Mouse (Mus musculus): ENCODE data around the gene Ints14. TPM values are rescaled to one million over a fixed set of nuclear protein-coding genes. Genes with fewer than 3 reads are reported as not detected.

Ints14 gene
- polyA plus RNA-seq, 1 experiment from 2014 or later = 47.1 TPM

GRCm38 (mm10) chr9:64931751-64932610, 28.7 kb upstream of the Ints14 start:
- H3K36me3 ChIP-seq (ENCODE audit: control insufficient read depth, insufficient read depth, low read length) = no peaks in the 10 kb centered on the region
- H3K27ac ChIP-seq (replicated peaks; ENCODE audit: low read depth, low read length) = no peak overlapping the region
- no peaks in the 10 kb centered on the region for H3K9me3 ChIP-seq (ENCODE audit: control insufficient read depth, low read length)
- no peak overlapping the region for H3K9ac ChIP-seq (replicated peaks; ENCODE audit: low read length)
- no peak overlapping the region for H3K4me3 ChIP-seq (replicated peaks; ENCODE audit: low read depth, low read length)
- no peak overlapping the region for H3K4me2 ChIP-seq (ENCODE audit: low read length)
- ATAC-seq (ENCODE audit: low FRiP score, low TSS enrichment) (no peak), DNase-seq (no peak)
- no peaks in the 10 kb centered on the region for H3K27me3 ChIP-seq (ENCODE audit: control insufficient read depth, insufficient read depth, low read length)
- WGBS = 81% methylated on average over 7 of the region's 7 CpGs
- no peaks in the 10 kb centered on the region for H3K4me1 ChIP-seq (ENCODE audit: control insufficient read depth, insufficient read depth, low read length)

- H3K9me3 ChIP-seq (ENCODE audit: control insufficient read depth, low read length) = no peaks in the 10 kb centered on the region
- no peaks in the 10 kb centered on the region for H3K27me3 ChIP-seq (ENCODE audit: control insufficient read depth, insufficient read depth, low read length)
- H3K27ac ChIP-seq (replicated peaks; ENCODE audit: low read depth, low read length) = 0 out of 2 replicates have a peak overlapping the region, but pooled peaks have one; percentile 32
- H3K4me3 ChIP-seq (replicated peaks; ENCODE audit: low read depth, low read length) = no peak overlapping the region
- ATAC-seq (ENCODE audit: low FRiP score, low TSS enrichment) (no peak), DNase-seq (peak; percentile 57)
- no peaks in the 10 kb centered on the region for H3K4me1 ChIP-seq (ENCODE audit: control insufficient read depth, insufficient read depth, low read length)
- no peaks in the 10 kb centered on the region for H3K36me3 ChIP-seq (ENCODE audit: control insufficient read depth, insufficient read depth, low read length)
- H3K4me2 ChIP-seq (ENCODE audit: low read length) = peak overlapping the region; percentile 3; the same call in 1 of the 2 replicates
- H3K9ac ChIP-seq (replicated peaks; ENCODE audit: low read length) = no peak overlapping the region
- WGBS = 58% methylated on average over 15 of the region's 15 CpGs
Measured at GRCm38 (mm10) chr9:64934015-64934754, 26.5 kb upstream of the Ints14 start.

- Histone ChIP-seq H3K4me2 (ENCODE audit: low read length) (no peak overlapping the region), H3K4me1 (ENCODE audit: control insufficient read depth, insufficient read depth, low read length) (no peaks in the 10 kb centered on the region), H3K9ac (replicated peaks; ENCODE audit: low read length) (no peak overlapping the region), H3K27ac (replicated peaks; ENCODE audit: low read depth, low read length) (no peak overlapping the region), H3K27me3 (ENCODE audit: control insufficient read depth, insufficient read depth, low read length) (no peaks in the 10 kb centered on the region), H3K4me3 (replicated peaks; ENCODE audit: low read depth, low read length) (no peak overlapping the region), H3K9me3 (ENCODE audit: control insufficient read depth, low read length) (no peaks in the 10 kb centered on the region), H3K36me3 (ENCODE audit: control insufficient read depth, insufficient read depth, low read length) (no peaks in the 10 kb centered on the region)
- WGBS = 3% methylated on average over 6 of the region's 6 CpGs
- DNase-seq (peak; percentile 77), ATAC-seq (ENCODE audit: low FRiP score, low TSS enrichment) (no peak)
Measured at GRCm38 (mm10) chr9:64936508-64936907, 24.2 kb upstream of the Ints14 start.

GRCm38 (mm10) chr9:64937491-64937890, 23.2 kb upstream of the Ints14 start:
- Histone ChIP-seq H3K4me3 (replicated peaks; ENCODE audit: low read depth, low read length) (no peak overlapping the region), H3K9ac (replicated peaks; ENCODE audit: low read length) (no peak overlapping the region), H3K27me3 (ENCODE audit: control insufficient read depth, insufficient read depth, low read length) (no peaks in the 10 kb centered on the region), H3K4me1 (ENCODE audit: control insufficient read depth, insufficient read depth, low read length) (no peaks in the 10 kb centered on the region), H3K9me3 (ENCODE audit: control insufficient read depth, low read length) (no peaks in the 10 kb centered on the region), H3K27ac (replicated peaks; ENCODE audit: low read depth, low read length) (no peak overlapping the region), H3K4me2 (ENCODE audit: low read length) (no peak overlapping the region), H3K36me3 (ENCODE audit: control insufficient read depth, insufficient read depth, low read length) (no peaks in the 10 kb centered on the region)
- ATAC-seq (ENCODE audit: low FRiP score, low TSS enrichment) = no peak
- WGBS = 59% methylated on average over 5 of the region's 5 CpGs
- DNase-seq = no peak

GRCm38 (mm10) chr9:64938535-64938934, 22.2 kb upstream of the Ints14 start:
- no peak for DNase-seq
- H3K27me3 ChIP-seq (ENCODE audit: control insufficient read depth, insufficient read depth, low read length) = no peaks in the 10 kb centered on the region
- no peaks in the 10 kb centered on the region for H3K4me1 ChIP-seq (ENCODE audit: control insufficient read depth, insufficient read depth, low read length)
- H3K27ac ChIP-seq (replicated peaks; ENCODE audit: low read depth, low read length) = no peak overlapping the region
- H3K9ac ChIP-seq (replicated peaks; ENCODE audit: low read length) = no peak overlapping the region
- no peak overlapping the region for H3K4me2 ChIP-seq (ENCODE audit: low read length)
- no peaks in the 10 kb centered on the region for H3K36me3 ChIP-seq (ENCODE audit: control insufficient read depth, insufficient read depth, low read length)
- WGBS = 82% methylated on average over 5 of the region's 5 CpGs
- no peak for ATAC-seq (ENCODE audit: low FRiP score, low TSS enrichment)
- H3K9me3 ChIP-seq (ENCODE audit: control insufficient read depth, low read length) = no peaks in the 10 kb centered on the region
- no peak overlapping the region for H3K4me3 ChIP-seq (replicated peaks; ENCODE audit: low read depth, low read length)

GRCm38 (mm10) chr9:64939281-64939680, 21.4 kb upstream of the Ints14 start:
- Histone ChIP-seq H3K4me3 (replicated peaks; ENCODE audit: low read depth, low read length) (no peak overlapping the region), H3K9me3 (ENCODE audit: control insufficient read depth, low read length) (no peaks in the 10 kb centered on the region), H3K27me3 (ENCODE audit: control insufficient read depth, insufficient read depth, low read length) (no peaks in the 10 kb centered on the region), H3K36me3 (ENCODE audit: control insufficient read depth, insufficient read depth, low read length) (no peaks in the 10 kb centered on the region), H3K9ac (replicated peaks; ENCODE audit: low read length) (no peak overlapping the region), H3K4me1 (ENCODE audit: control insufficient read depth, insufficient read depth, low read length) (no peaks in the 10 kb centered on the region), H3K4me2 (ENCODE audit: low read length) (no peak overlapping the region), H3K27ac (replicated peaks; ENCODE audit: low read depth, low read length) (no peak overlapping the region)
- DNase-seq (no peak), ATAC-seq (ENCODE audit: low FRiP score, low TSS enrichment) (no peak)
- 69% methylated on average over 4 of the region's 4 CpGs for WGBS

- 85% methylated on average over 2 of the region's 2 CpGs for WGBS
Measured at GRCm38 (mm10) chr9:64939790-64940189, 20.9 kb upstream of the Ints14 start.

GRCm38 (mm10) chr9:64940731-64941346, 19.9 kb upstream of the Ints14 start:
- DNase-seq (no peak), ATAC-seq (ENCODE audit: low FRiP score, low TSS enrichment) (no peak)
- no peaks in the 10 kb centered on the region for H3K27me3 ChIP-seq (ENCODE audit: control insufficient read depth, insufficient read depth, low read length)
- H3K4me1 ChIP-seq (ENCODE audit: control insufficient read depth, insufficient read depth, low read length) = no peaks in the 10 kb centered on the region
- H3K27ac ChIP-seq (replicated peaks; ENCODE audit: low read depth, low read length) = no peak overlapping the region
- no peak overlapping the region for H3K9ac ChIP-seq (replicated peaks; ENCODE audit: low read length)
- H3K9me3 ChIP-seq (ENCODE audit: control insufficient read depth, low read length) = no peaks in the 10 kb centered on the region
- H3K36me3 ChIP-seq (ENCODE audit: control insufficient read depth, insufficient read depth, low read length) = no peaks in the 10 kb centered on the region
- H3K4me2 ChIP-seq (ENCODE audit: low read length) = no peak overlapping the region
- no peak overlapping the region for H3K4me3 ChIP-seq (replicated peaks; ENCODE audit: low read depth, low read length)
- 88% methylated on average over 11 of the region's 11 CpGs for WGBS

More at GRCm38 (mm10) chr9:64939790-64940189, 20.9 kb upstream of the Ints14 start:
- Histone ChIP-seq H3K4me2 (ENCODE audit: low read length) (no peak overlapping the region), H3K4me3 (replicated peaks; ENCODE audit: low read depth, low read length) (no peak overlapping the region), H3K4me1 (ENCODE audit: control insufficient read depth, insufficient read depth, low read length) (no peaks in the 10 kb centered on the region), H3K9ac (replicated peaks; ENCODE audit: low read length) (no peak overlapping the region), H3K36me3 (ENCODE audit: control insufficient read depth, insufficient read depth, low read length) (no peaks in the 10 kb centered on the region), H3K27me3 (ENCODE audit: control insufficient read depth, insufficient read depth, low read length) (no peaks in the 10 kb centered on the region), H3K27ac (replicated peaks; ENCODE audit: low read depth, low read length) (no peak overlapping the region), H3K9me3 (ENCODE audit: control insufficient read depth, low read length) (no peaks in the 10 kb centered on the region)
- ATAC-seq (ENCODE audit: low FRiP score, low TSS enrichment) (no peak), DNase-seq (no peak)
